Mouse (Mus musculus) ES-E14 (cell line): ENCODE data around the gene Slc25a45.

Experiments used
- HCFC1 ChIP-seq: IDR thresholded peaks from 2 replicates; pipeline ENCODE4 v1.6.1; 2012; ENCODE audit warnings: low read length, inconsistent platforms, borderline replicate concordance; ENCODE audit not compliant: insufficient read depth
- MAFK ChIP-seq: IDR thresholded peaks from 2 replicates; pipeline ENCODE4 v1.6.1; 2014; ENCODE audit warnings: mild to moderate bottlenecking, low read depth, low read length, inconsistent platforms; ENCODE audit not compliant: insufficient read depth

- TF ChIP-seq MAFK (no peak), HCFC1 (no peak)
Observed at GRCm38 (mm10) chr19:5839317-5840085, 38.1 kb upstream of the Slc25a45 start.
